Mouse (Mus musculus) hindbrain, embryonic 11.5 days (tissue): ENCODE measurements around the gene Lypla2. TPM values are rescaled to one million over a fixed set of nuclear protein-coding genes. Genes with fewer than 3 reads are reported as not detected.

Experiments
- polyA plus RNA-seq: library from polyadenylated mRNA; unstranded; fragments of >200 nt; fragmentation: Nextera tagmentation; extraction: Ambion mirVana; gene quantifications from 2 replicates; pipeline ENCODE4 v1.2.1, GENCODE M21; 2014

Gene Lypla2
- polyA plus RNA-seq, 1 experiment from 2014 or later: 143 TPM

Other genes with a start within 250 kb of the Lypla2 start
- not detected in 2 replicates for gene Il22ra1, start 244.5 kb downstream of the Lypla2 start, polyA plus RNA-seq
- gene Myom3, start 212.9 kb downstream of the Lypla2 start, polyA plus RNA-seq: 0.22 and 0.25 TPM in 2 replicates
- 390 and 420 TPM in 2 replicates for gene Srsf10, start 116.9 kb downstream of the Lypla2 start, polyA plus RNA-seq
- 213 and 226 TPM in 2 replicates for gene Pnrc2, start 98.8 kb downstream of the Lypla2 start, polyA plus RNA-seq
- 0.08 and 0.47 TPM in 2 replicates for gene Cnr2, start 77.2 kb downstream of the Lypla2 start, polyA plus RNA-seq
- 44.5 and 50.4 TPM in 2 replicates for gene Fuca1, start 51.9 kb downstream of the Lypla2 start, polyA plus RNA-seq
- gene Hmgcl, start 26.2 kb downstream of the Lypla2 start, polyA plus RNA-seq: 54.0 and 60.7 TPM in 2 replicates
- 27.9 and 28.1 TPM in 2 replicates for gene Gale, start 8.9 kb downstream of the Lypla2 start, polyA plus RNA-seq
- 60.6 and 62.5 TPM in 2 replicates for gene Pithd1, start 14.6 kb upstream of the Lypla2 start, polyA plus RNA-seq
- gene Eloa, start 49.1 kb upstream of the Lypla2 start, polyA plus RNA-seq: 38.2 and 42.8 TPM in 2 replicates
- gene Rpl11, start 80.8 kb upstream of the Lypla2 start, polyA plus RNA-seq: 350 and 354 TPM in 2 replicates
- 453 and 482 TPM in 2 replicates for gene Id3, start 170.9 kb upstream of the Lypla2 start, polyA plus RNA-seq
- 5.5 and 6.2 TPM in 2 replicates for gene E2f2, start 199.8 kb upstream of the Lypla2 start, polyA plus RNA-seq
- gene Asap3, start 233.7 kb upstream of the Lypla2 start, polyA plus RNA-seq: 2.5 and 3.3 TPM in 2 replicates